Mouse (Mus musculus): ENCODE data around the gene Dynll2. TPM values are rescaled to one million over a fixed set of nuclear protein-coding genes. Genes with fewer than 3 reads are reported as not detected.
A peak's percentile ranks its signal among the peaks of the same experiment; 100 is the strongest.
"Not testable (repeated sequence)": the region's sequence is repeated elsewhere in the genome, so short reads cannot be mapped to it uniquely, and the experiment has no call there.

Dynll2 gene
- total RNA-seq, 2 experiments from 2014 or later = 311 to 328 TPM

GRCm38 (mm10) chr11:87991806-87992205 lies 4.5 kb upstream of the Dynll2 start:
- intact Hi-C loops (cut with DNase I) = no loop called here
- no peak for DNase-seq

- DNase-seq = no peak
- intact Hi-C loops (cut with DNase I) = no loop called here
Observed at GRCm38 (mm10) chr11:87987861-87988260, 528 bp upstream of the Dynll2 start.

GRCm38 (mm10) chr11:87986141-87986741 lies 1.1 kb downstream of the Dynll2 start:
- peak; percentile 67 for DNase-seq
- intact Hi-C loops (cut with DNase I) = no loop called here

GRCm38 (mm10) chr11:87985643-87986042 lies 1.7 kb downstream of the Dynll2 start:
- intact Hi-C loops (cut with DNase I) = no loop called here
- DNase-seq = no peak

GRCm38 (mm10) chr11:87984571-87984970 lies 2.8 kb downstream of the Dynll2 start:
- intact Hi-C loops (cut with DNase I) = no loop called here

GRCm38 (mm10) chr11:87978905-87979304 lies 8.4 kb downstream of the Dynll2 start:
- intact Hi-C loops (cut with DNase I) = no loop called here
- DNase-seq = no peak

More at GRCm38 (mm10) chr11:87984571-87984970, 2.8 kb downstream of the Dynll2 start:
- DNase-seq = no peak

- DNase-seq; intact Hi-C loops (cut with DNase I): not testable (repeated sequence)
Observed at GRCm38 (mm10) chr11:87977021-87977420, 10.3 kb downstream of the Dynll2 start.

- peak; percentile 65 for DNase-seq
- intact Hi-C loops (cut with DNase I) = loop anchor here (2.0 to 5.0 kb wide), 3 partner anchors 72 to 848 kb away; partner anchors contain the start of genes Mrps23 and Srsf1
Observed at GRCm38 (mm10) chr11:87974477-87975181, 12.7 kb downstream of the Dynll2 start.

GRCm38 (mm10) chr11:87973559-87974305 lies 13.6 kb downstream of the Dynll2 start:
- DNase-seq = no peak
- intact Hi-C loops (cut with DNase I) = loop anchor here (2.0 to 5.0 kb wide), 3 partner anchors 73 to 849 kb away; partner anchors contain the start of genes Mrps23 and Srsf1

GRCm38 (mm10) chr11:87972829-87973228 lies 14.5 kb downstream of the Dynll2 start:
- intact Hi-C loops (cut with DNase I) = loop anchor here (5.0 kb wide), 2 partner anchors 229 to 849 kb away; partner anchors contain the start of gene Mrps23
- DNase-seq = no peak

- no peak for DNase-seq
- intact Hi-C loops (cut with DNase I) = no loop called here
Observed at GRCm38 (mm10) chr11:87968356-87969122, 18.8 kb downstream of the Dynll2 start.

- intact Hi-C loops (cut with DNase I) = no loop called here
Observed at GRCm38 (mm10) chr11:87967692-87968289, 19.5 kb downstream of the Dynll2 start.

GRCm38 (mm10) chr11:87966214-87966613 lies 21.1 kb downstream of the Dynll2 start:
- no peak for DNase-seq
- intact Hi-C loops (cut with DNase I) = no loop called here

More at GRCm38 (mm10) chr11:87967692-87968289, 19.5 kb downstream of the Dynll2 start:
- peak; percentile 85 for DNase-seq

GRCm38 (mm10) chr11:87965293-87965692 lies 22.0 kb downstream of the Dynll2 start:
- intact Hi-C loops (cut with DNase I) = no loop called here
- DNase-seq = no peak

- intact Hi-C loops (cut with DNase I) = no loop called here
- no peak for DNase-seq
Observed at GRCm38 (mm10) chr11:87957066-87957465, 30.3 kb downstream of the Dynll2 start.

GRCm38 (mm10) chr11:87955144-87955543 lies 32.2 kb downstream of the Dynll2 start:
- no peak for DNase-seq
- intact Hi-C loops (cut with DNase I) = no loop called here

GRCm38 (mm10) chr11:87949990-87950389 lies 37.3 kb downstream of the Dynll2 start:
- intact Hi-C loops (cut with DNase I) = no loop called here
- DNase-seq = no peak

- no peak for DNase-seq
- intact Hi-C loops (cut with DNase I) = no loop called here
Observed at GRCm38 (mm10) chr11:87935467-87935866, 51.9 kb downstream of the Dynll2 start.

GRCm38 (mm10) chr11:87933731-87934130 lies 53.6 kb downstream of the Dynll2 start:
- intact Hi-C loops (cut with DNase I) = no loop called here
- peak; percentile 46 for DNase-seq

GRCm38 (mm10) chr11:87930348-87930747 lies 57.0 kb downstream of the Dynll2 start:
- intact Hi-C loops (cut with DNase I) = no loop called here
- no peak for DNase-seq
